Mouse (Mus musculus) lung, postnatal 0 days (tissue): ENCODE data around the gene Klhdc4. TPM values are rescaled to one million over a fixed set of nuclear protein-coding genes. Genes with fewer than 3 reads are reported as not detected.
A peak's percentile ranks its signal among the peaks of the same experiment; 100 is the strongest.

Source experiments
- ATAC-seq: fragments of 200-750 bp; cut with Nextera tagmentation; 2 replicates; pipeline ENCODE4 v1.8.0; 2017; ENCODE audit warnings: moderate library complexity
- DNase-seq: peaks from one replicate; pipeline ENCODE4 v3.0.0-alpha.2; 2016; ENCODE audit warnings: low spot score
- H3K27ac ChIP-seq: fragments of 300-500 bp; sonication (generic); 2 replicates; pipeline ENCODE4 v1.5.1; 2014; ENCODE audit warnings: antibody characterized with exemption, mild to moderate bottlenecking, low read length, mixed read lengths
- H3K27me3 ChIP-seq: fragments of 300-500 bp; sonication (generic); replicated peaks from 2 replicates; pipeline ENCODE4 v1.6.1; 2014; ENCODE audit warnings: low read length, mixed read lengths; ENCODE audit not compliant: insufficient read depth
- H3K36me3 ChIP-seq: fragments of 300-500 bp; sonication (generic); 2 replicates; pipeline ENCODE4 v1.6.1; 2014; ENCODE audit warnings: low read length, mixed read lengths; ENCODE audit not compliant: insufficient read depth
- H3K4me1 ChIP-seq: fragments of 300-500 bp; sonication (generic); 2 replicates; pipeline ENCODE4 v1.6.1; 2014; ENCODE audit warnings: antibody characterized with exemption, low read depth, low read length, mixed read lengths; ENCODE audit not compliant: insufficient read depth
- H3K4me2 ChIP-seq: fragments of 300-500 bp; sonication (generic); replicated peaks from 2 replicates; pipeline ENCODE4 v1.6.1; 2014; ENCODE audit warnings: low read depth, mild to moderate bottlenecking, low read length, moderate library complexity, mixed read lengths
- H3K4me3 ChIP-seq: fragments of 300-500 bp; sonication (generic); 2 replicates; pipeline ENCODE4 v1.5.1; 2014; ENCODE audit warnings: low read depth, low read length
- H3K9ac ChIP-seq: fragments of 300-500 bp; sonication (generic); replicated peaks from 2 replicates; pipeline ENCODE4 v1.6.1; 2014; ENCODE audit warnings: low read depth, mild to moderate bottlenecking
- H3K9me3 ChIP-seq: fragments of 300-500 bp; sonication (generic); 2 replicates; pipeline ENCODE4 v1.6.1; 2016; ENCODE audit warnings: low read length, mixed read lengths
- CTCF ChIP-seq: IDR thresholded peaks from 2 replicates; pipeline ENCODE4 v1.5.1; 2016; ENCODE audit warnings: antibody characterized with exemption, mild to moderate bottlenecking
- EP300 ChIP-seq: IDR thresholded peaks from 2 replicates; pipeline ENCODE4 v1.6.1; 2016; ENCODE audit warnings: antibody characterized with exemption, mild to moderate bottlenecking, control low read depth
- WGBS: fragments of 180-500 bp; shearing (Covaris S2); extraction: QIAGEN DNeasy Blood & Tissue Kit; methylation state at CpG from one replicate; pipeline ENCODE4 v1.1.7; 2014; 5-methylcytosine and 5-hydroxymethylcytosine counted together
- polyA plus RNA-seq: library from polyadenylated mRNA; unstranded; fragments of >200 nt; fragmentation: Nextera tagmentation; extraction: Ambion mirVana; gene quantifications from 2 replicates; pipeline ENCODE4 v1.2.1, GENCODE M21; 2015

Klhdc4 gene
- polyA plus RNA-seq, 1 experiment from 2014 or later: 22.9 TPM

GRCm38 (mm10) chr8:121841242-121841641 is 11.9 kb upstream of the Klhdc4 start:
- Histone ChIP-seq H3K4me3 (no peak overlapping the region), H3K9ac (no peak overlapping the region), H3K27ac (no peak overlapping the region), H3K9me3 (no peaks in the 10 kb centered on the region), H3K4me2 (no peak overlapping the region), H3K27me3 (no peaks in the 10 kb centered on the region), H3K36me3 (no peaks in the 10 kb centered on the region), H3K4me1 (no peaks in the 10 kb centered on the region)
- TF ChIP-seq CTCF (peak; percentile 69), EP300 (no peak)
- ATAC-seq: no peak
- DNase-seq: peak; percentile 25
- 51% methylated on average over 8 of the region's 8 CpGs for WGBS

GRCm38 (mm10) chr8:121832503-121832902 is 3.1 kb upstream of the Klhdc4 start:
- no peak overlapping the region for H3K4me2 ChIP-seq
- ATAC-seq: 0 out of 2 replicates have a peak, but pooled peaks have one; percentile 40

DNA sequence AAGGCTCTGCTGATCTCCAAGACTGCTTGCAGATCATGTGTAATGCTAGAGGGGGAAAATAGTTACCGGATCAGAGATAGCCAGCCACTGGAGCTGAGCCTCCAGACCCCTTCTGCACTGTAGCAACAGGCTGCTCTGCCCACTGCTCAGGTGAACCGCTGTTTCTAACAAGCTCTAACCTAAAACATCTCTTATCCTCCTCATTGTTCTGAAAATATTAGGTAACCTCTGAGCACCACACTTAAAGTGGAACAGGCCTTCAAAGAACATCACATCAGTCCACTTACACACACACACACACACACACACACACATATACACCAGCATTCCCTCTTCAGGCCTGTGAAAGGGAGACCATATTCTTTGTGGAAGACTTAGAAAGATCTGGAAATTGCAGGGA is 2.7 kb upstream of the Klhdc4 start:
- peaks cover 6% of the 10 kb centered on the region; the same call in 1 of the 2 replicates for H3K4me1 ChIP-seq
- no peak overlapping the region for H3K27ac ChIP-seq
- 69% methylated on average over 2 of the region's 2 CpGs for WGBS
- no peak for DNase-seq
- H3K4me3 ChIP-seq: no peak overlapping the region
- H3K27me3 ChIP-seq: no peaks in the 10 kb centered on the region
- ATAC-seq: no peak
- no peak overlapping the region for H3K4me2 ChIP-seq
- no peaks in the 10 kb centered on the region for H3K36me3 ChIP-seq
- H3K9me3 ChIP-seq: no peaks in the 10 kb centered on the region
- TF ChIP-seq EP300 (no peak), CTCF (no peak)
- no peak overlapping the region for H3K9ac ChIP-seq

More at GRCm38 (mm10) chr8:121832503-121832902, 3.1 kb upstream of the Klhdc4 start:
- Histone ChIP-seq H3K27me3 (no peaks in the 10 kb centered on the region), H3K27ac (no peak overlapping the region), H3K4me3 (no peak overlapping the region), H3K9ac (no peak overlapping the region), H3K36me3 (no peaks in the 10 kb centered on the region), H3K4me1 (peaks cover 6% of the 10 kb centered on the region; the same call in 1 of the 2 replicates), H3K9me3 (no peaks in the 10 kb centered on the region)
- peak; percentile 83 for DNase-seq
- TF ChIP-seq EP300: no peak
- peak; percentile 75 for TF ChIP-seq CTCF
- 11% methylated on average over 6 of the region's 6 CpGs for WGBS

GRCm38 (mm10) chr8:121829777-121830362 is 501 bp upstream of the Klhdc4 start:
- Histone ChIP-seq H3K9ac (peak overlapping the region; percentile 71), H3K9me3 (no peaks in the 10 kb centered on the region), H3K36me3 (no peaks in the 10 kb centered on the region), H3K4me2 (peak overlapping the region; percentile 79), H3K4me1 (peaks cover 6% of the 10 kb centered on the region; the same call in 1 of the 2 replicates), H3K27me3 (no peaks in the 10 kb centered on the region), H3K27ac (peak overlapping the region; percentile 32; the same call in 1 of the 2 replicates), H3K4me3 (peak overlapping the region; percentile 81)
- peak; percentile 73 for ATAC-seq
- peak; percentile 27 for DNase-seq
- WGBS: 13% methylated on average over 18 of the region's 18 CpGs
- TF ChIP-seq EP300 (no peak), CTCF (no peak)

- Histone ChIP-seq H3K27ac (no peak overlapping the region), H3K4me3 (peak overlapping the region; percentile 81), H3K36me3 (no peaks in the 10 kb centered on the region), H3K4me2 (peak overlapping the region; percentile 79), H3K9ac (peak overlapping the region; percentile 71), H3K4me1 (peaks cover 6% of the 10 kb centered on the region; the same call in 1 of the 2 replicates), H3K9me3 (no peaks in the 10 kb centered on the region), H3K27me3 (no peaks in the 10 kb centered on the region)
- TF ChIP-seq EP300: no peak
- TF ChIP-seq CTCF: no peak
- DNase-seq (no peak), ATAC-seq (no peak)
- WGBS: 28% methylated on average over 10 of the region's 10 CpGs
These were observed 869 bp downstream of the Klhdc4 start for GRCm38 (mm10) chr8:121828376-121829023.

GRCm38 (mm10) chr8:121827726-121828125 is 1.6 kb downstream of the Klhdc4 start:
- 85% methylated on average over 5 of the region's 5 CpGs for WGBS
- no peaks in the 10 kb centered on the region for H3K36me3 ChIP-seq
- no peak for TF ChIP-seq CTCF
- no peak for TF ChIP-seq EP300
- H3K27ac ChIP-seq: no peak overlapping the region
- no peak overlapping the region for H3K4me3 ChIP-seq
- DNase-seq: no peak
- no peak overlapping the region for H3K4me2 ChIP-seq
- no peaks in the 10 kb centered on the region for H3K9me3 ChIP-seq
- ATAC-seq: no peak
- H3K27me3 ChIP-seq: no peaks in the 10 kb centered on the region
- peaks cover 6% of the 10 kb centered on the region; the same call in 1 of the 2 replicates for H3K4me1 ChIP-seq
- no peak overlapping the region for H3K9ac ChIP-seq
